9 mouse cellular contexts compared by ENCODE assay signal in the genomic region with DNA sequence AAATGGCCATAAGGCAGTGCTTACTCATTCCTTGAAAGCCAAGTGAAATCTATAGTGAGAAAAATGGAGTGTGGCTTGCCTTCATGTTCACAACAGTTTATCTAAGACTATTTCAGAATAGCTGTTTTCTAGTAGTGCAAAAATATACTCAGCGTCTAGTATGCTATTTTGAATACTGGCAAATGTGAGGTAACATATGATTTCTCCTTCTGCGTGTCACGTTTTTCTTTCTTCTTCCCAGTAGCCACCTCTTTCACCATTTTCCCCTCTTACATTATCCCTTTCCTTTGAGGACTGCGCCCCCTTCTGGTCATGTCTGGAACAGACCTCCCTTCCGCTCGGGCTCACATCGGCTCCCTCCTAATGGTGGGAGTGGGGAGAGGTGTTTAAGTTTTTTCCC. TPM values are rescaled to one million over a fixed set of nuclear protein-coding genes. Genes with fewer than 3 reads are reported as not detected.
DNase-seq lines count a peak whose midpoint lies in the region; ATAC-seq and TF ChIP-seq lines count a peak whose summit lies in the region.
"Had no signal": no experiment of that assay in that cellular context is flagged by ENCODE, and none has a peak within 500 bp of the region (broad histone marks: within the 10 kb centered on the region; RNA-seq: fewer than 3 reads in every experiment).

No protein-coding gene starts in this region.

- DNase-seq in ES-E14 (ENCODE audit: low read depth, low spot score) = peak; percentile 55
- peak; percentile 63 for DNase-seq in c-Kit-negative CD71-positive TER-119-positive erythroid progenitor cells, embryonic 14.5 days (ENCODE audit: low read depth, low spot score)
- DNase-seq in forebrain, embryonic 11.5 days (ENCODE audit: low spot score) = peak; percentile 91
- DNase-seq in hindbrain, embryonic 10.5 days (ENCODE audit: low spot score) = peak; percentile 86
- peak; percentile 88 for DNase-seq in layer of hippocampus, adult 9-10 months (ENCODE audit: low spot score)
- peak; percentile 94 for DNase-seq in lung, postnatal 14 days
- DNase-seq in retina, adult 2 months (ENCODE audit: low read depth, low spot score) = peak; percentile 65
- peak; percentile 91 for DNase-seq in thymus, postnatal 14 days

- H3K36me3 ChIP-seq in ES-E14 (ENCODE audit: control insufficient read depth, insufficient read depth, low read length, poor library complexity, severe bottlenecking) = peaks cover 16% of the 10 kb centered on the region
- peaks cover 11% of the 10 kb centered on the region; the same call in 1 of the 2 replicates for H3K36me3 ChIP-seq in forebrain, embryonic 11.5 days (ENCODE audit: control insufficient read depth, insufficient read depth, low read length)
- peaks cover 67% of the 10 kb centered on the region for H3K36me3 ChIP-seq in hindbrain, embryonic 10.5 days

- H3K27me3 ChIP-seq in forebrain, embryonic 11.5 days (ENCODE audit: control insufficient read depth, insufficient read depth, low read length) = no peaks in the 10 kb centered on the region
- H3K27me3 ChIP-seq in hindbrain, embryonic 10.5 days (ENCODE audit: insufficient read depth, poor library complexity, severe bottlenecking) = no peaks in the 10 kb centered on the region
- H3K27me3 ChIP-seq: limb, embryonic 13.5 days had no signal

- ATAC-seq in forebrain, embryonic 11.5 days (replicated peaks; ENCODE audit: low FRiP score) = peak; percentile 64; the same call in 1 of the 2 replicates

- no peak overlapping the region for H3K4me2 ChIP-seq in forebrain, embryonic 11.5 days (ENCODE audit: low read depth, low read length, severe bottlenecking)
- H3K4me2 ChIP-seq: limb, embryonic 13.5 days had no signal

- H3K9ac ChIP-seq in ES-E14 (ENCODE audit: insufficient read depth, low read depth, low read length, poor library complexity, severe bottlenecking) = no peak overlapping the region
- no peak overlapping the region for H3K9ac ChIP-seq in forebrain, embryonic 11.5 days (ENCODE audit: low read length)
- H3K9ac ChIP-seq: limb, embryonic 13.5 days had no signal

- H3K4me1 ChIP-seq in ES-E14 (ENCODE audit: control insufficient read depth in 2 of 2, insufficient read depth in 2 of 2, low read length in 2 of 2, poor library complexity in 1 of 2) = no peaks in the 10 kb centered on the region
- H3K4me1 ChIP-seq in forebrain, embryonic 11.5 days (replicated peaks; ENCODE audit: control insufficient read depth, insufficient read depth, low read length) = no peaks in the 10 kb centered on the region
- peaks cover 14% of the 10 kb centered on the region for H3K4me1 ChIP-seq in hindbrain, embryonic 10.5 days (replicated peaks)
- H3K4me1 ChIP-seq: limb, embryonic 13.5 days had no signal

- in situ Hi-C loops in ES-E14 (cut with MboI; ENCODE audit: low sequenced_read_pairs in 2 of 2, unreplicated experiment in 2 of 2) = loop anchor here (10.0 to 25.0 kb wide), 2 partner anchors 278 to 315 kb away; a partner anchor contains a TSS

- no peaks in the 10 kb centered on the region for H3K9me3 ChIP-seq in ES-E14 (ENCODE audit: control insufficient read depth, insufficient read depth, low read depth, low read length)
- peaks cover 8% of the 10 kb centered on the region for H3K9me3 ChIP-seq in forebrain, embryonic 11.5 days (ENCODE audit: control insufficient read depth, low read length)
- peaks cover 24% of the 10 kb centered on the region for H3K9me3 ChIP-seq in hindbrain, embryonic 10.5 days

- no peak overlapping the region for H3K27ac ChIP-seq in ES-E14 (ENCODE audit: insufficient read depth, low read depth, low read length, poor library complexity, severe bottlenecking)
- no peak overlapping the region for H3K27ac ChIP-seq in forebrain, embryonic 11.5 days (ENCODE audit: low read depth, low read length)
- peak overlapping the region; percentile 64 for H3K27ac ChIP-seq in hindbrain, embryonic 10.5 days
- H3K27ac ChIP-seq: limb, embryonic 13.5 days had no signal

- no peak overlapping the region for H3K4me3 ChIP-seq in ES-E14 (ENCODE audit: insufficient read depth in 1 of 2, low read depth in 1 of 2, low read length in 2 of 2, poor library complexity in 1 of 2, severe bottlenecking in 1 of 2)
- peak overlapping the region; percentile 41; the same call in 1 of the 2 replicates for H3K4me3 ChIP-seq in forebrain, embryonic 11.5 days (ENCODE audit: low read depth, low read length)
- H3K4me3 ChIP-seq in hindbrain, embryonic 10.5 days = peak overlapping the region; percentile 57
- H3K4me3 ChIP-seq: limb, embryonic 13.5 days had no signal

- WGBS in forebrain, embryonic 11.5 days = 11% methylated on average over 7 of the region's 7 CpGs
- 10% methylated on average over 7 of the region's 7 CpGs for WGBS in hindbrain, embryonic 10.5 days

TF ChIP-seq in ES-E14, 5 proteins besides CTCF, POLR2A, EP300 and RAD21:
- TF ChIP-seq ZC3H11A (IDR thresholded peaks at IDR 0.05; ENCODE audit: borderline replicate concordance, low read depth, low read length) = peak; percentile 60; the same call in 1 of the 2 replicates
- no peak for TF ChIP-seq CHD2 (IDR thresholded peaks at IDR 0.05; ENCODE audit: low read depth, low read length)
- TF ChIP-seq HCFC1 (IDR thresholded peaks at IDR 0.05; ENCODE audit: borderline replicate concordance, insufficient read depth, low read length) = no peak
TF ChIP-seq in ES-E14: peak in this region for 1.

RNA-seq across cellular contexts. Expression of a gene that starts 50.2 kb away (rescaled TPM):
- total RNA-seq in ES-E14 (2012; rRNA removed) = 61.3 and 67.8 TPM in 2 replicates
- 86.1 and 90.8 TPM in 2 replicates for polyA plus RNA-seq in forebrain, embryonic 11.5 days (2014; fragmentation: Nextera tagmentation; extraction: Ambion mirVana)
- polyA plus RNA-seq in hindbrain, embryonic 10.5 days (2016; fragmentation: Nextera tagmentation; extraction: Ambion mirVana) = 68.0 and 75.3 TPM in 2 replicates

RNA-seq across cellular contexts. Expression of a gene that starts 54.7 kb away (rescaled TPM):
- total RNA-seq in ES-E14 (2012; rRNA removed) = 18.9 and 25.3 TPM in 2 replicates
- polyA plus RNA-seq in forebrain, embryonic 11.5 days (2014; fragmentation: Nextera tagmentation; extraction: Ambion mirVana) = 44.5 and 45.3 TPM in 2 replicates
- polyA plus RNA-seq in hindbrain, embryonic 10.5 days (2016; fragmentation: Nextera tagmentation; extraction: Ambion mirVana) = 42.6 and 45.2 TPM in 2 replicates

Comparison
In these comparisons a context has a peak if more than half of its experiments do, and no peak if none do; other contexts are left out.
1. H3K4me3 ChIP-seq: peak in forebrain, embryonic 11.5 days (single experiment) and hindbrain, embryonic 10.5 days (single experiment); none in ES-E14 (0 of 2).
2. Peak in every context shown above with its lines, with median percentiles within 50 percentile points of each other: DNase-seq.